Mouse (Mus musculus): Measurements from ENCODE around the gene Rps19. TPM values are rescaled to one million over a fixed set of nuclear protein-coding genes. Genes with fewer than 3 reads are reported as not detected.
A peak's percentile ranks its signal among the peaks of the same experiment; 100 is the strongest.

Rps19 gene
- polyA plus RNA-seq, 1 experiment from 2014 or later: 1,165 TPM

DNA sequence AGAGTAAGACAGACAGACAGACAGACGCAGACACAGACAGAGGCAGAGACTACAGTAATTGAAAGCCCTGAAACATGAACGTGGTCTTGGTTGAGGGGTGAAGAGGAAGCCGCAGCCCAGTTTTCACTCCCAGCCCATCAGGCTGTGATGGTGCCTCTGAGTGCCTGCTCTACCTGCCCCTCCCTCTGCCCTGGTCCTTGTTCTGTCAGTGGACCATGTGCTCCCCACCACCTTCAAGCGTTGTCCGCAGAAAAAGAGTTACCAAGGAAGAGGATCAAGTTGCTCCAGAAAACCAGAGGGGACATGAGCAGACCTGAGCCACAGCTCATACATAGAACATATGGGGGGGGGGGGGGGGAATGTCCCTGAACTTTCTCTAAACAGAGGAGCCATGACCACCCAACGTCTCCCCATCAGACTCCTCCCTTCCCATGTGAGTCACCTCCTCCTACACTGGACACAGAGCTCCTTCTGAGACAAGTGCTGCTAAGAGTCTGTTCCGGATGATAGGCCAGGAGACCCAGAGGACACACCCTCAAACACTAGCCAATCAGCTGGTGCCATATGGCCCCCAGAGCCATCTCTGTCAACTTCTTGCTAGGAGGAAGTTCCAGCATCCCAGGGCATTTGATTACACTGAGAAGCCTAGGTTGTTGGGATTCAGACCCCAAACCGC, 31.5 kb upstream of the Rps19 start:
- Histone ChIP-seq H3K4me2 (no peak overlapping the region), H3K27me3 (replicated peaks) (no peaks in the 10 kb centered on the region), H3K27ac (replicated peaks) (no peak overlapping the region), H3K9me3 (replicated peaks) (no peaks in the 10 kb centered on the region), H3K4me1 (no peaks in the 10 kb centered on the region), H3K9ac (replicated peaks) (no peak overlapping the region), H3K36me3 (no peaks in the 10 kb centered on the region), H3K4me3 (replicated peaks) (no peak overlapping the region)
- 77% methylated on average over 8 of the region's 8 CpGs for WGBS
- no peak for ATAC-seq (ENCODE audit: low FRiP score)

DNA sequence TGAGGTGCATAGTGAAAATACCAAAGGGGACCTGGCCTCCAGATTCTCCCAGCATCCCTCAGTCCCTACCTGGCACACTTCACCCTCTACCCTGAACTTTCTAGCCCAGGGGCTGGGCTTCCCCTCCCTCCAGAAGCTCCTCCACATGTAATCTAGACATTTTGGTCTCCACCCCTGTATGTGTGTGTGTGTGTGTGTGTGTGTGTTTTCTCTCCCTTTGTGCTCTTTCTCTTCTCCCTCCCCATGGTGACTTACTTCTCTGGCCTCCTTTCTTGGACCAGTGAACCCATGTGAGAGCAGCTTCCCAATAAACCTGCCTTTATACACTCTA, 31.0 kb upstream of the Rps19 start:
- Histone ChIP-seq H3K9ac (replicated peaks) (no peak overlapping the region), H3K36me3 (no peaks in the 10 kb centered on the region), H3K4me3 (replicated peaks) (no peak overlapping the region), H3K4me1 (no peaks in the 10 kb centered on the region), H3K9me3 (replicated peaks) (no peaks in the 10 kb centered on the region), H3K4me2 (no peak overlapping the region), H3K27me3 (replicated peaks) (no peaks in the 10 kb centered on the region), H3K27ac (replicated peaks) (no peak overlapping the region)
- ATAC-seq (ENCODE audit: low FRiP score): no peak

DNA sequence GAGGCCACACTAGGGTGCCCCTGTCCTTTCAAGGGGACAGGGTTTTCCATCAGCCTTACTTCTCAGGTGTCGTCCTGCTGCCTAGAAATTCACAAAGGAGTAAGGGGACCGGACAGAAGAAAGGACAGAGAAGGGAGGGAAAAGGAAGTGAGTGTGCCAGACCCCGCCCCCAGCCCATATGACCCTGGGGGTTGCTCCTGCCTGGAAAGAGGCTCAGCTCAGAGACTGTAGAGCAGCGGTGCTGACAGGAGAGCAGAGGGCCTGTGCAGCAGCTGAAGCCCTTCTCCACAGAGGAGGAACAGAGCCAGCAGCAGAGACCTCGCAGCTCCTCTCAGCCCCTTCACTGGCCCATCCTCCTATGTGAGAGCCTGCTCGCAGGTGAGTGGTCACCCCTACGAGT, 30.5 kb upstream of the Rps19 start:
- Histone ChIP-seq H3K27ac (replicated peaks) (no peak overlapping the region), H3K36me3 (no peaks in the 10 kb centered on the region), H3K9me3 (replicated peaks) (no peaks in the 10 kb centered on the region), H3K4me2 (no peak overlapping the region), H3K4me3 (replicated peaks) (no peak overlapping the region), H3K9ac (replicated peaks) (no peak overlapping the region), H3K4me1 (no peaks in the 10 kb centered on the region), H3K27me3 (replicated peaks) (no peaks in the 10 kb centered on the region)
- no peak for ATAC-seq (ENCODE audit: low FRiP score)
- 48% methylated on average over 7 of the region's 7 CpGs for WGBS

DNA sequence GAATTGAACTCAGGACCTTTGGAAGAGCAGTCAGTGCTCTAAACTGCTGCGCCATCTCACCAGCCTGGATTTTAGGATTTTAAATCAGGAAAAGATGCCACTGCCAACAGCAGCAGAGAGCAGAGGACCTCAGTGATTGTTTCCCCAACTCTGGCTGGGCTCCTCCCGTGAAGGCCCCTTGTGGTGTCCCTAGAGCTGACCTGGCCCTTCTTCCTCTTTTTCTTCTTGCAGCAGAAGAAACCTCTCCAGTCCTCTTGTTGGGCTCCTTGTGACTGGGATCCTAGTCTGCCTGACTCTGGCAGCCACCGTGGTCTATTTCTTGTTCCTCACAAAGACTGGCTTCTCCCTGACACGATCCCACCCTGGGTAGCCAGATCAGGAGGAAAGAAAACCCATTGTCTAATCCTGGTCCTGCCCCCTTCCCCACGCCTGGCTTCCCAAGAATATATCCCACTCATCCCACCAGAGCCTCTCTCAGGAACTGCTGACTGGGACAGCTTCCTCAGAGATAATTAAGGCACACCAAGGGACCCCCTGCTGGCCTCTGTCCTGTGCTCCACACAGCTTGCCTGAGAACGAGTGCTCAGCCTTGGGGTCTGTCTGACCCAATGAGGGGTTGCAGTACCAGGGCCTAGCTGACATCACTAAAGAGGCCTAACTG, 27.6 kb upstream of the Rps19 start:
- Histone ChIP-seq H3K27me3 (replicated peaks) (no peaks in the 10 kb centered on the region), H3K9ac (replicated peaks) (no peak overlapping the region), H3K4me1 (no peaks in the 10 kb centered on the region), H3K9me3 (replicated peaks) (no peaks in the 10 kb centered on the region), H3K36me3 (no peaks in the 10 kb centered on the region), H3K4me2 (no peak overlapping the region), H3K27ac (replicated peaks) (no peak overlapping the region), H3K4me3 (replicated peaks) (no peak overlapping the region)
- ATAC-seq (ENCODE audit: low FRiP score): no peak
- 42% methylated on average over 6 of the region's 6 CpGs for WGBS

DNA sequence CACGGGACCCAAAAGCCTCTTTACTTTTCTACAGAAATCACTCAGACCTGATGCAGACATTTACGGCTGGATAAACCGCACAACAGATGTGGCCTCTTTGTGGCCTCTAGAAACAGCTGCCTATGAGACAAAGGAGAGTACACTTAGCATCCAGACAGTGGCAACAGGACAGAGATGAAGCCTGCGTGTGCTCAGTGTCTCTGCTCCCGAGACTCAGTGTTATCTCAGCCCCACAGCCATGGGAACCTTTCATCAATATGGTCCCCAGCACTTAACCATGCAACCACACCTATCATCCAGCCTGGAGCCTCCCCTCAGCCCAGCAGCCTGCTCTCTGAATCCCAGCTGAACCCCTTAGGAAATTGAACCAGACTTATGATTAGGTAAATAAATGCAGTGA, 24.9 kb upstream of the Rps19 start:
- H3K27ac ChIP-seq (replicated peaks): no peak overlapping the region
- no peak overlapping the region for H3K4me3 ChIP-seq (replicated peaks)
- WGBS: 55% methylated on average over 5 of the region's 5 CpGs
- no peak for ATAC-seq (ENCODE audit: low FRiP score)
- H3K4me2 ChIP-seq: no peak overlapping the region
- H3K9me3 ChIP-seq (replicated peaks): no peaks in the 10 kb centered on the region
- H3K36me3 ChIP-seq: no peaks in the 10 kb centered on the region
- H3K4me1 ChIP-seq: no peaks in the 10 kb centered on the region
- H3K9ac ChIP-seq (replicated peaks): no peak overlapping the region
- H3K27me3 ChIP-seq (replicated peaks): no peaks in the 10 kb centered on the region

DNA sequence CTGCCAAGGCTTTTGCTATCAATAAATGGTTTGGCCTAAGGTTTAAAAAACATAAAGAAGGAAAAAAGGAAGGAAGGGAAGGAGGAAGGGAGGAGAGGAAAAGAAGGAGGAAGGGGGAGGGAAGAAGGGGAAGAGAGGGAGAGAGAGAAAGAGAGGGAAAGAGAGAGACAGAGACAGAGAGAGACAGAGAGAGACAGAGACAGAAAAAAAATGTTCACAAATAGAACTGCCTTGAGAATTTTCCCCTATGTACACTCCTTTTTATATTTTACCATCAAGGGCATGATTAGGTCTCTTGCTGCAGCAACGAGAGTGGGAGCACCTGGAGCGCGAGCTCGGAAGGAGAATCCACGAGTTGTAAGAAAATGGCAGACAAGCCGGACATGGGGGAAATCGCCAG, 22.3 kb upstream of the Rps19 start, which contains the start of gene Gm9844:
TSS of gene Gm9844 (plus strand) at position 301 of the 400 bp plus-strand sequence.
- WGBS: 90% methylated on average over 7 of the region's 7 CpGs
- H3K4me2 ChIP-seq: no peak within 1 kb of the TSS
- H3K4me1 ChIP-seq: no peaks in the 10 kb centered on the region
- H3K27ac ChIP-seq (replicated peaks): no peak within 1 kb of the TSS
- no peak within 1 kb of the TSS for H3K9ac ChIP-seq (replicated peaks)
- ATAC-seq (ENCODE audit: low FRiP score): no peak
- no peak within 1 kb of the TSS for H3K4me3 ChIP-seq (replicated peaks)
- no peaks in the 10 kb centered on the region for H3K27me3 ChIP-seq (replicated peaks)
- H3K9me3 ChIP-seq (replicated peaks): no peaks in the 10 kb centered on the region
- no peaks in the 10 kb centered on the region for H3K36me3 ChIP-seq

DNA sequence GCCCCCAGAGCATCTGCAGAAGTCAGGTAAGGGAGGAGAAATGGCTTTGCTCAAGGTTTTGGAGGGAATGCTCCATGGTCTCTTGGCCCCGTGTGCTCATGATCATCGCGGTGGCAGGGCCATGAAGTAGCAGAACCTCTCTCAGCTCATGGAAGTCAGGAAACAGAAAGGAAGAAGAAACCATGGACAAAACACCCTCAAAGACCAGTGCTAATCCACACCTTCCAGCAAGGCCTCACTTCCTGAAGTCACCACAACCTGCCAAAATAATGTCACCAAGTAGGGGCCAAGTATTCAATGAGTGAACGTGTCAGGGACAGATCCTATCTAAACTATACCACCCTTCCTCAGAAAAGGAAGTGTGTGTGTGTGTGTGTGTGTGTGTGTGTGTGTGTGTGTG, 21.3 kb upstream of the Rps19 start:
- H3K9me3 ChIP-seq (replicated peaks): no peaks in the 10 kb centered on the region
- no peak overlapping the region for H3K4me2 ChIP-seq
- H3K27me3 ChIP-seq (replicated peaks): no peaks in the 10 kb centered on the region
- H3K4me1 ChIP-seq: no peaks in the 10 kb centered on the region
- no peaks in the 10 kb centered on the region for H3K36me3 ChIP-seq
- 86% methylated on average over 4 of the region's 4 CpGs for WGBS
- no peak for ATAC-seq (ENCODE audit: low FRiP score)
- no peak overlapping the region for H3K27ac ChIP-seq (replicated peaks)
- no peak overlapping the region for H3K9ac ChIP-seq (replicated peaks)
- no peak overlapping the region for H3K4me3 ChIP-seq (replicated peaks)

DNA sequence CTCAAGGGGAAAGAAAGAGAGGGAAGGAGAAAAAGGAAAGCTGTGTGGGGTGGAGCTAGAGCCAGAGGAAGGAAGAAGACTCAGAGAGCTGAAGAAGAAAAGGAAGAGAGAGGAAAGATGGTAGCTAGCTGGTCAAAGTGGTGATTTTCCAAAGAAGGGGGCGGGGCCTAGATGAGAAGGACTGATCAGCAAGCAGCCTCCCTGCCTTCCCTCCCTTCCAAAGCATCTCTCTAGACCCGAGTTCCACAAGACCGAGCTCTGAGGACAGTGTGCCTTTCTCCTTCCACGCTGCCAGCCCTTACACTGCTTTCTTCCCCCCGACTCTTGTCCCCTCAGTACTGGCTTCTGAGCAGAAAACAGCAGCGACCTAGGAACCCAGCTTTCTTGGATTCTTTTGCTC, 20.0 kb upstream of the Rps19 start:
- no peak for ATAC-seq (ENCODE audit: low FRiP score)
- H3K27me3 ChIP-seq (replicated peaks): no peaks in the 10 kb centered on the region
- H3K4me2 ChIP-seq: no peak overlapping the region
- no peaks in the 10 kb centered on the region for H3K36me3 ChIP-seq
- no peaks in the 10 kb centered on the region for H3K4me1 ChIP-seq
- no peak overlapping the region for H3K4me3 ChIP-seq (replicated peaks)
- 35% methylated on average over 6 of the region's 6 CpGs for WGBS
- H3K9ac ChIP-seq (replicated peaks): no peak overlapping the region
- no peak overlapping the region for H3K27ac ChIP-seq (replicated peaks)
- H3K9me3 ChIP-seq (replicated peaks): no peaks in the 10 kb centered on the region

DNA sequence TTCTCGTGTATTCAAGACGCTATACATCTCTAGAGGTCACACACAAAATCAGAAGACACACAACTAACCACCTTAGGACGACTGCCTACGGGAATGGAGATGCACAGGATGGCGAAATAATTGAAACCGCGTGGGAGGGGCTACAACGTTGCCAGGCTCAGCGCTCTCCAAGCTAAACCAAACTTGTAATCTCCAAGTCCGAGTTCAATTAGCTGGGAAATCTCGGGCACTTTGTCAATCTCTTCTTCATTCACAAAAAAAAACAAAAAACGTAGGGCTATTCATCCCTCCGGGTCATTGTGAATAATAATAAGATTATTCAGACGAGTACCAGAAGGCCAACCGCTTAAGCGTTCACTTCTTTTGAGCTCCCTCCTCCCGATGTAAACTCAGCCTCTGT, 15.1 kb upstream of the Rps19 start:
- no peak for ATAC-seq (ENCODE audit: low FRiP score)
- H3K9ac ChIP-seq (replicated peaks): no peak overlapping the region

DNA sequence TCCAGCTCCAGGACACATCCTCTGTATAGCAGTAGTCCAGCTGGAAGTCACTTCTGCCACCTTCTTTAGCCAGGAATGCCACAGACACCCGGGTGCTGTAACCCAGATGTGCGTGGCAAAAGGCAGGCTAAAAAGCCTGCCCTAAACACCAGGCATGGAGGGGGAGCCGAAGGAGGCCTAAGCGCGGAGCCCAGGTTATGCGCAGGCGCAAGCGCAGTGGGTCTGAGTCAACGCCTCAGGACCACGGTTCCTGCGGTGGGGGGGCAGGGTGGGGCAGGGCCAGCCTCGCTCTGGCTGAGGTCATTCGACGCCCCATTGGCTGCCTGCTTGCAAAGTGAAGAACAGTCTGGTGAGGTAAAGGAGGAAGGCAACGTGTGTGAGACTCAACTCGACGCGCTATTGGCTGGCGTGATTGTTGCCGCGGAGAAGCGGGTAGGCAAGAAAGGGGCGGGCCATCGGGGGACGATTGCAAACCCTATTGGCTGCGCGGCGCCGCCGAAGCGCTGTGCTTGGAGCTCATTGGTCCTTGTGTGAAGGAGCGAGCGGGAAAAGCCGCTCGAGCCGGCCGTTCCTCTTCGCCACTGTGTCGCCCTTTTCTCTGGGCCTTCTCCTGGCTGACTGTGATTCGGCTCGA, 14.5 kb upstream of the Rps19 start, which contains the start of the genes Lypd4 and Dmrtc2:
TSS of gene Lypd4 (minus strand) at position 410 of the 634 bp plus-strand sequence.
TSS of gene Dmrtc2 (plus strand) at position 526 of the 634 bp plus-strand sequence.
- Histone ChIP-seq H3K36me3 (no peaks in the 10 kb centered on the region), H3K27ac (replicated peaks) (no peak within 1 kb of the TSS), H3K9me3 (replicated peaks) (no peaks in the 10 kb centered on the region), H3K27me3 (replicated peaks) (no peaks in the 10 kb centered on the region), H3K4me2 (0 out of 2 replicates have a peak within 1 kb of the TSS, but pooled peaks have one; percentile 9), H3K9ac (replicated peaks) (no peak within 1 kb of the TSS), H3K4me1 (peaks cover 4% of the 10 kb centered on the region; the same call in 1 of the 2 replicates), H3K4me3 (replicated peaks) (no peak within 1 kb of the TSS)
- 51% methylated on average over 41 of the region's 41 CpGs for WGBS
- no peak for ATAC-seq (ENCODE audit: low FRiP score)

More for the DNA sequence above, 15.1 kb upstream of the Rps19 start:
- no peak overlapping the region for H3K4me2 ChIP-seq
- no peak overlapping the region for H3K4me3 ChIP-seq (replicated peaks)
- peaks cover 4% of the 10 kb centered on the region; the same call in 1 of the 2 replicates for H3K4me1 ChIP-seq
- H3K27me3 ChIP-seq (replicated peaks): no peaks in the 10 kb centered on the region
- H3K9me3 ChIP-seq (replicated peaks): no peaks in the 10 kb centered on the region
- no peaks in the 10 kb centered on the region for H3K36me3 ChIP-seq
- WGBS: 55% methylated on average over 17 of the region's 17 CpGs
- no peak overlapping the region for H3K27ac ChIP-seq (replicated peaks)

DNA sequence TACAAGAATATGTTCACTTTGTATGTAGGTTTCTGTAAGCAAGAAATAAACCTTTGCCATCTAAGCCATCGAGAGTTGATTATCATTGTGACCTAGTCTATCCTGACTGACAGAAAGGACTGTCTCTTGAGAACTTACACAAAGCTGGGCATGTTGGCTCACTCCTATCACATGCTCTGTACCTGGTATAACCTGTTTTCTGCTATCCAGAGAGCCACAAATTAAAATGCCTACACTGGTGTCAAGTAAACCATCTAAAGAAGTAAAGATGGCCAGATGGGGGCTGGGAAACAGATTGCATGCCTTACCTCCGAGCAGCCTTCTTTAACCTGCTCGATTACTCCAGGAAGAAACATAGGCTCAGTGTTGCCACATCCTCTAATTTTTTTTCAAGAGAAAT, 6.6 kb upstream of the Rps19 start:
- WGBS: 80% methylated on average over 3 of the region's 3 CpGs
- Histone ChIP-seq H3K4me3 (replicated peaks) (no peak overlapping the region), H3K27ac (replicated peaks) (no peak overlapping the region)

DNA sequence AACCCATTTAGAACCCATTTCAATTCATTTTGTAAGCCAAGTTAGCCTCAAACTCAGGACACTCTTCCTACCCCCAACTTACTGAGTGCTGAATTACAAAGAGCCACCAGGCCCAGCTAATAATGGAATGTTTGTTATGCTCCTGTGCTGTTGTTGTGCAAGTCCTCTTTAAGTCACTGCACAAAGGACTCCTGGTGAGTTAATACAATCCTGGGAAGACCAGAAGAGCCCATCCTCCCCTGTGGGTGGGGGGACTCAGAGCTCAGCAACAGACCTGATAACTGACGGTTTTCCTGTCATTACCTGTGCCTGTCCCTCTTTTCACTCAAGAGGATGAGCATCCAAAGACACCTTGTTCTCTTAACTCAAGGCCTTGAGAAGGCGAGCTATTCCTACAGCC, 4.6 kb upstream of the Rps19 start:
- no peak for ATAC-seq (ENCODE audit: low FRiP score)
- no peaks in the 10 kb centered on the region for H3K27me3 ChIP-seq (replicated peaks)
- no peak overlapping the region for H3K4me3 ChIP-seq (replicated peaks)
- H3K27ac ChIP-seq (replicated peaks): no peak overlapping the region
- no peak overlapping the region for H3K9ac ChIP-seq (replicated peaks)
- no peak overlapping the region for H3K4me2 ChIP-seq
- no peaks in the 10 kb centered on the region for H3K36me3 ChIP-seq
- 15% methylated on average over 2 of the region's 2 CpGs for WGBS
- H3K9me3 ChIP-seq (replicated peaks): no peaks in the 10 kb centered on the region
- no peaks in the 10 kb centered on the region for H3K4me1 ChIP-seq

More for the DNA sequence above, 6.6 kb upstream of the Rps19 start:
- H3K4me2 ChIP-seq: no peak overlapping the region
- no peaks in the 10 kb centered on the region for H3K9me3 ChIP-seq (replicated peaks)
- no peaks in the 10 kb centered on the region for H3K36me3 ChIP-seq
- no peaks in the 10 kb centered on the region for H3K27me3 ChIP-seq (replicated peaks)
- H3K4me1 ChIP-seq: no peaks in the 10 kb centered on the region
- no peak overlapping the region for H3K9ac ChIP-seq (replicated peaks)
- no peak for ATAC-seq (ENCODE audit: low FRiP score)

All from neural tube, embryonic 15.5 days (tissue).